Mouse (Mus musculus) brain, embryonic 14.5 days (tissue): ENCODE results near the gene Tango2.
A peak's percentile ranks its signal among the peaks of the same experiment; 100 is the strongest.

ENCODE experiments used
- CTCF ChIP-seq: fragments of 200-500 bp; IDR thresholded peaks from 2 replicates; pipeline ENCODE4 v1.5.1; 2012; ENCODE audit warnings: inconsistent platforms, mild to moderate bottlenecking, moderate library complexity, borderline replicate concordance; ENCODE audit not compliant: insufficient read depth, insufficient read length; ENCODE audit errors: extremely low read depth
- POLR2A ChIP-seq: fragments of 200-500 bp; IDR thresholded peaks from 2 replicates; pipeline ENCODE4 v1.6.1; 2012; ENCODE audit warnings: mild to moderate bottlenecking, inconsistent platforms, borderline replicate concordance; ENCODE audit not compliant: poor library complexity, insufficient read depth, insufficient read length, severe bottlenecking; ENCODE audit errors: extremely low read depth

DNA sequence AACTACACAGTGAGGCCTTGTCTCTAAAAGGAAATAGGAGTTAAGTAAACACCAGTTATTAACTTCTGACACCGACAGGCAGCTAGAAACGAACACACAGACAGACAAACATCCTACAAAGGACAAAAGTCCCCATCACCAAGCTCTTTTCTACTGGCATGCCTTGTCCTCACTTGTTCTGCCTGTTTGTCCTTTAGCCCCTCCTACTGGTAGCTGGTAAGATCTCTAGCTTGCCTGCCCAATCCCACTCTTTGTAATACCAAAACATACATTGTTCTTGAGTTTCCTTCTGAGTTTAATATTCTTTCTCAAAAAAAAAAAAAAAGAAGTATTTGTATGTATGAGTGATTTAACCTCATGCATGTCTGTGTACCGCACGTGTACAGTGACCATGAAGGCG lies 79.7 kb downstream of the Tango2 start:
- TF ChIP-seq CTCF (peak; percentile 44; the same call in 1 of the 2 replicates), POLR2A (no peak)
